13 mouse cellular contexts compared by ENCODE assay signal in the genomic region with DNA sequence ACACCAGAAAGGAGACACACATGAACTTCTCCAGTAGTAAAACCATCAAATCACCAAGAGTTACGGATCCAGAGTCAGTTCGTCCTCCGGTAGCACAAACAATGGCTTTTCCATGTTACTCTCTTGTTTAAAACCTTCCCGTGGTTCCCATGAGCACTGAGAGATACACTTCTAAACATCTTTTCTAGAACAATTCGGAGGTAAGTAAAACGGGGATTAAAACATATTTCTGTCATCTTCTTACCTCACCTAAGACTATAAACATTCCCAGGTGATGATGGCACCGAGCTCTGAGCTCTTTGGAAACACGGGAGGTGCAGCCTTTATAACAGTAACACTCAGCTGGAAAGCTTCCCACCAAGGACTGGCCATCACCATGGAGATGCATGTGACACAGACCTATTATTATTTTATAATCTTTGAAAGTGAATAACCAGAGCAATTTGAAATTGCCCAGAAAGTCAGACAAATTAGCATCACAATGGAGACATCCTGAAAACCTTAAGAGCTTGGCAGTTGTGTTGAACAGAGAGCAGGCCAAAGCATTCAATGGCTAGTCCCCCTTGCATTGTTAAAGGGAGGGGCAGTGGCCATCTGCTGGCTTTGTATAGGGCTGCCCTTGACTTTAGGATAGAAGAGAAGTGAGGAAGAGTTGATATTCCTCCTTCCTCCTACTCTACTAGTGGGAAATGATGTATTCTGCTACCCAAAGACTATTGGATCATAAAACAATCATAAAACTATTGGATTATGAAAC. TPM values are rescaled to one million over a fixed set of nuclear protein-coding genes. Genes with fewer than 3 reads are reported as not detected.
A peak's percentile ranks its signal among the peaks of the same experiment; 100 is the strongest.
DNase-seq lines count a peak whose midpoint lies in the region; ATAC-seq lines count a peak whose summit lies in the region.
"Had no signal": no experiment of that assay in that cellular context is flagged by ENCODE, and none has a peak within 500 bp of the region (broad histone marks: within the 10 kb centered on the region; RNA-seq: fewer than 3 reads in every experiment).

No protein-coding gene starts in this region.

- H3K4me3 ChIP-seq in forebrain, embryonic 14.5 days (ENCODE audit: low read depth, low read length), result no peak overlapping the region
- H3K4me3 ChIP-seq in midbrain, embryonic 10.5 days, result no peak overlapping the region
- H3K4me3 ChIP-seq in neural tube, embryonic 15.5 days (replicated peaks), result no peak overlapping the region
- H3K4me3 ChIP-seq: erythroblast, embryonic 14.5 days; heart, adult 2 months had no signal

- no peaks in the 10 kb centered on the region for H3K27me3 ChIP-seq in forebrain, embryonic 14.5 days (replicated peaks; ENCODE audit: control insufficient read depth, insufficient read depth, low read length)
- H3K27me3 ChIP-seq in midbrain, embryonic 10.5 days (ENCODE audit: low read depth, poor library complexity, severe bottlenecking), result no peaks in the 10 kb centered on the region
- no peaks in the 10 kb centered on the region for H3K27me3 ChIP-seq in neural tube, embryonic 15.5 days (replicated peaks)

- peak overlapping the region; percentile 65; the same call in 1 of the 2 replicates for H3K27ac ChIP-seq in forebrain, embryonic 14.5 days (ENCODE audit: low read depth, low read length)
- peak overlapping the region; percentile 77 for H3K27ac ChIP-seq in midbrain, embryonic 10.5 days (replicated peaks)
- 0 out of 2 replicates have a peak overlapping the region, but pooled peaks have one; percentile 30 for H3K27ac ChIP-seq in neural tube, embryonic 15.5 days (replicated peaks)
- H3K27ac ChIP-seq: heart, adult 2 months; liver, embryonic 14.5 days; macrophage had no signal

- H3K36me3 ChIP-seq in forebrain, embryonic 14.5 days (ENCODE audit: control insufficient read depth, insufficient read depth, low read length), result peaks cover 8% of the 10 kb centered on the region; the same call in 1 of the 2 replicates
- H3K36me3 ChIP-seq in midbrain, embryonic 10.5 days, result peaks cover 90% of the 10 kb centered on the region
- H3K36me3 ChIP-seq in neural tube, embryonic 15.5 days, result 0 out of 2 replicates have a peak, but pooled peaks cover 5% of the 10 kb centered on the region
- H3K36me3 ChIP-seq: G1E had no signal

- peak; percentile 11; the same call in 1 of the 2 replicates for ATAC-seq in forebrain, embryonic 14.5 days
- ATAC-seq in neural tube, embryonic 15.5 days (ENCODE audit: low FRiP score), result no peak

- intact Hi-C loops in heart, postnatal 36 days (cut with DNase I), result loop anchor here (1.0 to 10.0 kb wide), 2 partner anchors 475 to 902 kb away; no protein-coding TSS in a partner anchor

- peak overlapping the region; percentile 17; the same call in 1 of the 2 replicates for H3K9ac ChIP-seq in forebrain, embryonic 14.5 days (ENCODE audit: low read length)
- H3K9ac ChIP-seq in neural tube, embryonic 15.5 days (replicated peaks), result no peak overlapping the region
- H3K9ac ChIP-seq: liver, embryonic 14.5 days had no signal

- DNase-seq in heart, adult 11 months, result peak; percentile 67
- no peak for DNase-seq in heart, postnatal 36 days
- peak; percentile 49 for DNase-seq in forebrain, embryonic 14.5 days (ENCODE audit: low spot score)
- DNase-seq in midbrain, embryonic 10.5 days (ENCODE audit: low spot score), result no peak
- DNase-seq in lung, postnatal 36 days, result no peak
- DNase-seq in cerebellum, adult 11-12 months, result no peak
- DNase-seq in lung, adult 18-20 months, result no peak

- no peaks in the 10 kb centered on the region for H3K9me3 ChIP-seq in forebrain, embryonic 14.5 days (replicated peaks; ENCODE audit: control insufficient read depth, low read length)
- H3K9me3 ChIP-seq in midbrain, embryonic 10.5 days (replicated peaks), result no peaks in the 10 kb centered on the region
- H3K9me3 ChIP-seq in neural tube, embryonic 15.5 days (replicated peaks), result no peaks in the 10 kb centered on the region
- H3K9me3 ChIP-seq: G1E had no signal

- 0 out of 2 replicates have a peak overlapping the region, but pooled peaks have one; percentile 14 for H3K4me2 ChIP-seq in forebrain, embryonic 14.5 days (ENCODE audit: low read length)
- H3K4me2 ChIP-seq in neural tube, embryonic 15.5 days, result peak overlapping the region; percentile 49

- peaks cover 17% of the 10 kb centered on the region for H3K4me1 ChIP-seq in forebrain, embryonic 14.5 days (ENCODE audit: control insufficient read depth, insufficient read depth, low read length)
- H3K4me1 ChIP-seq in midbrain, embryonic 10.5 days, result peaks cover 33% of the 10 kb centered on the region
- H3K4me1 ChIP-seq in neural tube, embryonic 15.5 days, result peaks cover 19% of the 10 kb centered on the region; the same call in 1 of the 2 replicates

- WGBS in forebrain, embryonic 14.5 days, result 71% methylated on average over 8 of the region's 8 CpGs
- 86% methylated on average over 8 of the region's 8 CpGs for WGBS in midbrain, embryonic 10.5 days
- 47% methylated on average over 8 of the region's 8 CpGs for WGBS in neural tube, embryonic 15.5 days

RNA-seq across cellular contexts. Expression of gene Cbr4, which starts 29.4 kb away (rescaled TPM):
- 10 to 100 TPM; 78.4 to 82.9 TPM for total RNA-seq in heart, postnatal 36 days (2021)
- polyA plus RNA-seq in forebrain, embryonic 14.5 days (2014; fragmentation: Nextera tagmentation; extraction: Ambion mirVana), result 29.5 and 32.8 TPM in 2 replicates
- 28.1 and 30.0 TPM in 2 replicates for polyA plus RNA-seq in midbrain, embryonic 10.5 days (2016; fragmentation: Nextera tagmentation; extraction: Ambion mirVana)
- 17.2 and 25.4 TPM in 2 replicates for polyA plus RNA-seq in neural tube, embryonic 15.5 days (2015; fragmentation: Nextera tagmentation; extraction: Ambion mirVana)

Comparison
In these comparisons a context has a peak if more than half of its experiments do, and no peak if none do; other contexts are left out.
1. DNase-seq: peak in heart, adult 11 months (single experiment) and forebrain, embryonic 14.5 days (single experiment); none in heart, postnatal 36 days (0 of 2), midbrain, embryonic 10.5 days (single experiment), lung, postnatal 36 days (single experiment), cerebellum, adult 11-12 months (single experiment) and lung, adult 18-20 months (0 of 2).
2. Peak in every context shown above with its lines, with median percentiles within 50 percentile points of each other: H3K27ac ChIP-seq.